Mouse (Mus musculus) olfactory bulb, adult 2 months (tissue): ENCODE results near the gene Fbxl14.

ENCODE experiments used
- CTCF ChIP-seq: fragments of 200-500 bp; IDR thresholded peaks from 2 replicates; pipeline ENCODE4 v1.5.1; 2012; ENCODE audit warnings: low read depth, mild to moderate bottlenecking, low read length, moderate library complexity; ENCODE audit not compliant: insufficient read depth
- POLR2A ChIP-seq: fragments of 200-500 bp; IDR thresholded peaks from 2 replicates; pipeline ENCODE4 v1.6.1; 2012; ENCODE audit warnings: mild to moderate bottlenecking, low read depth, low read length, moderate library complexity; ENCODE audit not compliant: insufficient read depth

GRCm38 (mm10) chr6:119478560-119479342 lies 717 bp upstream of the Fbxl14 start:
- no peak; the same call in 1 of the 2 replicates for TF ChIP-seq POLR2A
- TF ChIP-seq CTCF, result no peak
